Mouse (Mus musculus): ENCODE data around the gene Inpp5b.

DNA sequence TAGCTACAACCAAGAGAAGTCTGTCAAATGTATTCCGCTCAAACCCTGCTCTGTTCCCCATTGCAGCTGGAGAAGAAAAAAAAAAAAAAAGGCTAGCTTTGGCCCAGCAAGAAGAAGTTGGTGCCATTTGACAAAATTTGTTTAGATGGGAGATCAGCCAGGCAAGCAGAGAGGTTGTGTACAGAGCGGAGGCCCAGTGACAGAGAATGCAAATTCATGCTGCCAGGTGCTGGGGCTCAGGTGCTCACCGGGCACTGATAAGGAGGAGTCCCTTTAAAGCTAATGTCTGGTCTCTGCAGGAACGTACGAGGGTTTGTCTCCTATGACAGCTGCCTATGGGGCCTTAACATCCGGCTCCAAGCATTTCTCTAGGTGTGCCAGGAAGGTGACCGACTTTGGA, 4.9 kb downstream of the Inpp5b start:
- TF ChIP-seq CTCF (IDR thresholded peaks at IDR 0.05; ENCODE audit: low read depth, low read length) (no peak), TAL1 (conservative IDR thresholded peaks at IDR 0.05; ENCODE audit: low read depth, low read length) (no peak), GATA1 (IDR thresholded peaks at IDR 0.05; ENCODE audit: borderline replicate concordance, low read length) (no peak), POLR2AphosphoS5 (IDR thresholded peaks at IDR 0.05; ENCODE audit: insufficient replicate concordance, low read depth, low read length) (no peak)
